Mouse (Mus musculus): Measurements from ENCODE around the gene Tomm70a.
A peak's percentile ranks its signal among the peaks of the same experiment; 100 is the strongest.

Gene Tomm70a

DNA sequence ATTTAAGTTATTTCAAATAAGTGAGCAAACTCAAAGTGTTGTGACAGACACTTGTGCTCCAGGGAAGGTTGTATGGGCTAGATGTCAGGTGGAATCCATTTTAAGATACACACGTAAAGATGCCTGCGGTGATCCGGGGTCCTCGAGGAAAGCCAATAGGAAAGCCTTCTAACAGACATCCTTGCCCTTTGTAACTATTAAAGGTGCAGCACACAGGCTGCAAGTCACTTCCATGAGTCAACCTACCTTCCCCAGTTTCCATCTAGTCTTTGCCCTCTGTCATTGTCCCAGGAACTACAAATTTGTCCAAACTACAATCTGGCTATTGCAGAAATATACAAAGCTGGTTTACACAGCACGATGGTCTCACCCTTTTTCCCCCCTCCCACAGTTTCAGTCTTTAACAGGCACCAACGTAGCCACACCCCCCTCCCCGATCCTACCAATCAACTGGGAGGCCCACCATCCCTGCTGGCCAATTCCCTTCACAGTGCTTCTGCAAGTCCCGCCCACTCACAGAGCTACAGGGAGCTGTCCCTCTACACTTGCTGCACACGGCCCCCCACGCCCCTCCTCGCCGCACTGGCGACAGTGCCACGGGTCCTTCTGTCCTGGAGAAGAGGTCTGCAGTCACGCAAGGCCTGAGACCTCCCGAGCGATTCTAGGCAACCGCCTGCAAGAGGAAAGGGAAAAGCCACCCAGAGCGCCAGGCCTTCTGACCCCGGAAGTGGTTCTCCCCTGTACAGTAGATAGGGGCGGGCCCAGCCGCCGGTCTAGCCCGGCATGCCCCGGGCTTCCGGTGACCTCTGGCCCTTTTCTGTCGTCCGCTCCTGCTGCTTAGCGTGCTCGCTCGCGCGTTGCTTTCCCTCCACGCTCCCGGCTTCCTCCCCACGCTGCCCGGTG, at the start of gene Tomm70a:
Gene Tomm70a, plus strand, starts transcription at position 791 of the 903 bp plus-strand sequence.
- peak; percentile 90 to 92 for DNase-seq (ENCODE audit: low spot score in 2 of 2)

DNA sequence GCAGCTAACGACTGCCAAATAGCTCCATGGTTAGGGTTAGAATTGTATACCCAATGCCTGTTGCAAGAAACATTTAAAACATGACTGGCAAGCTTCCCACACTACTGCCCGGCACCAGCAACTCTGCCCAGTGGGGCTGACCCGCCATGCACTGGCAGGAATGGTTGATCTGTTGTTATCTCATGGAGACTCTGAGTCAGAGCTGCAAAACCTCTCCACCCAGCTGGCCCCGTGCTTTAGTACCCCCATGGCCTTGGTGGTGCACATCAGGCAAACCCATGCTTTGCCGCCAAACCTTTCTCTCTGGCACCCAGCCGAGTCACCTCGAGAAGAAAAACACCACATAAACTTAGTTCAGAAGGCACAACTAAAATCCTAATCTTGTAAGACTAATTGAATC, 45.5 kb upstream of the Tomm70a start:
- DNase-seq (ENCODE audit: low spot score in 2 of 2), result no peak

DNA sequence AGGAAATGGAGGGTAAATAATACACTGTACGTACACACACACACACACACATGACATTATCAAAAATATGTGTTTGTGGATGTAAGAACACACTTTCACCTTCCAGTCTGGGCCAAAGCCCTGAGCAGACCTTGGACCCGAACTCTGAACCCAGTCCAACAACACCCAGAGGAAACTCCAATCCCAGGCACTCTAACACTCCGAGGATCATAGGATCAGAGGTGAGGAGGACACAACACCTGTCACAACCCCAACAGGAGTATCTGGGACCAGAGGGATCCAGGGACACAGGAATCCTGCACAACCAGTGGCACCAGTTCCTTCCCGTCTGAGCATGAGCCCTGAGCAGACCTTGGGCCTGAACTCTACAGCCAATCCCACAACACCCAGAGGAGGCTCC, 41.9 kb upstream of the Tomm70a start:
- no peak for DNase-seq (ENCODE audit: low spot score in 2 of 2)

DNA sequence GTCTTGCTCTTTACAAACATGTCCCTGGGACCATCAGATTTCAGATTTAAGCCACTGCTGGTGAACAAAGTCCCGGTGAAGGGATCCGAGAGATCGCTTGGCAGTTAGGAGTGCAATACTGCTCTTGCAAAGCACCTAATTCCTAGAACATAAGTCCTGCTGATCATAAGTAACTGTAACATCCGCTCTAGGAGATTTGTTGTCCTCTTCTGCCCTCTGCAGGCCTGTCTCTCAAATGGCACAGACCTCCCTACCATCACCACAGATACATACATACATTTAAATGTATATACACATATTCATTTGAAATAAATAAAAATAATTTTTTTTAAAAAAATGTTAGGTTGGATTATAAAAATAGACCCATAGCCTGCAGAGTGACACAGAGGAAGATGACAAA, 29.0 kb upstream of the Tomm70a start:
- peak; percentile 29 to 35 for DNase-seq (ENCODE audit: low spot score in 2 of 2)

DNA sequence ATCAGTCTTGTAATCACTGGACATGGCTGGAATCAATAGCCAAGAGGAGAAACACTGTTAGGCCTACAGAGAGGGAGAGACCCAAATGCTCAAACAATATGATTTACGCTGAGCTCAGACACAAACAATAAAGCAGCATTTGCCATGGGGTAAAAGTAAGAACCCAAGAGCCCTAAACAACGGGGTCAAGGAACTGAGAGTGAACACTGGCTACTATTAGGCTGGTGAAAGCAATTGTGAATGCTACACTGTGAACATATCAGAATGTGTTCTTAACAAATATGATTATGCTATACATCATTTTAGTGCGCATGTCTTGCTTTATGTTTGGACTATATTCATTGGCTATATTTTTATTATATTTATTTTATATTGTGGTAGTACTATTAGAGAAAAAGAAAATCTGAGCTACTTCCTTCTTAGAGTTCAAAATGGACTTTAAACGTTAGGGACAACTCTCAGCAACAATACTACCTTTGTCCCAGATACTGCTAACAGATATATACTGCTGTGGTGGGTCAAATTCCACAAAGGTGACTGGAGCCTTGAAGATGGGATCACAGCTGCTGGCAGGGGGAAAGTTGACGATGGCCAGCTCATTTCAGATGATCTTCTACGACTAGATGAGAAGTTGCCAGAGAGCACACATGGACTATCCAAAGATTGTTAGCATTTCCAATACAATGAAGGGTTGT, 28.4 kb upstream of the Tomm70a start:
- no peak for DNase-seq (ENCODE audit: low spot score in 2 of 2)

DNA sequence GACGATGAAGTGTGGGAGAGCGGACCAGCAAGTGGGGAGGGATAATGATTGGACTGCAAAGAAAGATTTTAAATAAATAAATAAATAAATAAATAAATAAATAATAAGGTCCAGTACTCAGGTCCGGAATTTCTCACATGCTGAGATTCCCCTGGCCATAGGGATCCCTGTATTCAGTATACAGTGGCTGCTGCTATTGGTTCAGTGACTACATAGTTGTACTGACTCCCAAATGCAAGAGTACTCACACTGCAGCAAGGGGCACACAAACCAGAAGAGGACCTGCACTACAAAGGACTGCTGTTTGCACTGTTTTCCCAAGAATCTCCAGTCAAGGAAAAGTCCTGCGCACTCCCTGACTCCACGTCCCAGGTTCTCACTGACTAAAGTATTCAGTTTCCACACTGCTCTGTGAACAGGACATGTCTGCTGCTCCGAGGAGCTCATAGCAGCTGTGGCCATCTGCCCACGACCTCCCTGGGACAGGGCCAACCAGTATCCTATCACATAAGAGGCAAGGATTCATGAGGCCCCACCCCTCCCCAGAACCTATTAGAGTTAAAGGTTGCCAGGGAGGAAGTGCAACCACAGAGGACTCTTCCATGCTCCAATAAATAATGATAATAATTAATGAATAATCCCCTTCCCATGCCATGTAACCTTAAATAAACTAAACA, 22.9 kb upstream of the Tomm70a start:
- DNase-seq (ENCODE audit: low spot score in 2 of 2), result no peak

DNA sequence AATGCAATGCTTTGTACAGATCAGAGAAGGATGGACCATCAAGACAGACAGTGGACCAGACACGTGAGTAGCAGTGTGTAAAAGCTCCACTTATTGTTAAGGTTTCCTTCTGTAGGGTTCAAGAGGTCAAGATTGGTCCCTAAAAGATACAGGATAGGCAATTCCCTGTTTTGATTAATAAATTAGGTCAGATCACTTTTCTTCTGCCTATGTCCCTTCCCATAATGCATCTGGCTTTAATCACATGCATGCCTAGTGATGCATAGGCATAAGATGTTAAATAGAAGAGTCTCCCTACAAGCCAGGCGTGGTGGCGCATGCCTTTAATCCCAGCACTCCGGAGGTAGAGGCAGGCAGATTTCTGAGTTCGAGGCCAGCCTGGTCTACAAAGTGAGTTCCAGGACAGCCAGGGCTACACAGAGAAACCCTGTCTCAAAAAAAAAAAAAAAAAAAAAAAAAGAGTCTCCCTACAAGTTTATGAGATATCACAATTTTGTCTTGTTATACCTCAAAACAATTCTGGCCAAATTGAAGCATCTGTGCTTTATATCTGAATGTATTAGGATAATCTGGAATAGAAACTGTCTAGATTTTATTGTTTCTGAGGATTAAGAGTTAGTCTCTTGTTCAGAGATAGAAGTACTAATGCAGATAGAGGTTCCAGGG, 21.8 kb upstream of the Tomm70a start:
- no peak for DNase-seq (ENCODE audit: low spot score in 2 of 2)

DNA sequence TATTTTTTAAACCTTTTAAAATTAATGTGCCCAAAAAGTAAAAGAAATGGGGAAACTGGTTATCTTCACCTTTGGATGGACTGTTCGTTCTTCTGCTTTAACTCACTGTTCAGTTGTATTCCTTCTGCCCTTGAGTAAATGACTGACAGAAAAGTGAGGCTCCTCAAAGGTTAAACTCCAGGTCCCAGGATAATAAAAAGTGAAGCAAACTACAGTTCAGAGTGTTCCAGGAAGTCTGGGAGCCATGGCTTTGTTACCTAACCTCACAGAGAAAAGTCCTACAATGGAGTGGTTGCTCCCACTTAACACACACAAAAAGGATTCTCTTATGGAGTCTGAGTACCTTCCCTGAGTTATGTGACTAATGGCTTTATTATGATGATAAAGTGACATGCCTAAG, 20.3 kb upstream of the Tomm70a start:
- DNase-seq (ENCODE audit: low spot score in 2 of 2), result no peak

DNA sequence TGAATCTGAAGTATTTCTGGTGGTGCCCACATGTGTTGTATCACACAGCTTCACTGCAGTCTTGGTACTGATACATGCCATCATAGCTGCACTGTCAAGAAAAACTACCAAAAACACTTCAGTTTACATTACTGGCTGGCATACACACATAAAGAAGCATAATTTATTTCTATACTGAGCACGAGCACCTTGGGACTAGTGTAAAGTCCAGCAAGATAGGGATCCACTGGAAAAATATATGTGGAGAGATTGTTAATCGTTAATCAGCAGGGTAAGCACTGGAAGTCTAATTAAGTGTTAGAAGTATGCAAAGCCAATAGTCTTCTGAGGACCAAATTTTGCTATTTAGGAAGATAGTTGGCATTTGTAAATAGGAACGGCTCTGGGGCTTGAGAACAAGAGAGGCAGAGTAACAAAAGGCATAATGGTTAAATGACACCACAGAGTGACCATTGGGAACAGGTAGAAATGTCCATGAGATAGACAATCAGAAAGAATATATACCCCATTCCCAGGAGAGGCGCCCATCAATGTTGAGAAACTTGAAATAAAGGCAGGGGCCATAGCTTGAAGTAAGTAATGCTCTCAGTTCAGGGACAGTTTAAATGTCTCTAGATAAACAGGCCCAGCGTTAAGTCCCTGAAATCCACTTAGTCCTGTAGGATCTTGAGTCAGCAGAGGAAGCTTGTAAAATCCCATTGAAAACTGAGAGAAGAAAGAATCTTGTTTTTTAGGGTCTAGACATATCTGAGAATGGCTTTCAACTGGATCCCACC, 15.1 kb upstream of the Tomm70a start:
- no peak for DNase-seq (ENCODE audit: low spot score in 2 of 2)

DNA sequence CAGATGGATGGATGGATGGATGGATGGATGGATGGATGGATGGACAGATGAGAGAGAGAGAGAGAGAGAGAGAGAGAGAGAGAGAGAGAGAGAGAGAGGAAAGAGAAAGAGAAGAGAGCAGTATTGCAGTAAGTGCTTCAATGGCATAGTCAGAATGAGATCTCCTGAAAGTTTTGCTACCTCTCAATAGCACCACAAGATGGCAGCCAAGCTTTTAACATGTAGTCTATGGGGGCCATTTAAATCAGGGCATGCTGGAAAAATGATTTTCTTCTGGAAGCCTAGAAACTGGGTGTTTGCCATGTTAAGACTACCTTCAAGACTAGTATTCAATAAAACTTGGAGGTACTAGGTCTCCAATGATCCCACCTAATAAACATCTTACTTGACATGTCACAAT, 5.4 kb upstream of the Tomm70a start:
- no peak for DNase-seq (ENCODE audit: low spot score in 2 of 2)

DNA sequence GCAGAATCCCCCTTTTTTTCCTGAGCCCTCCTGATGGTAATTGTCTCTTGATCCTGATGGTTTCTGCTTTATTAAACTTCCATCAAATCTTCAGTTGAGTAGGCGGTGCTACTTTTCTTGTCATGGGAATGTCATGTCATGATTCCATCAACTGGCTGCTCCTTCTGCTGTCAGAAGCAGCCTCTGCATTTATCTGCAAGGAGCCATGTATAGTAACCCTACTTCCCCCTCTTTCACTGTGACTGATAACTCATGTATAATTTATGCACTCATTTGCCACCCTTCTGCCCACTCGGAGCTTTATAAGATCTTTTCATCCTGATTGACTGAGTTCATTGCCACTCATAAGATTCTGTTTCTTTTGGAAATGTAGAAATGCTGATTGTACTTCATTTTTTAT, 3.9 kb upstream of the Tomm70a start:
- DNase-seq (ENCODE audit: low spot score in 2 of 2), result no peak

DNA sequence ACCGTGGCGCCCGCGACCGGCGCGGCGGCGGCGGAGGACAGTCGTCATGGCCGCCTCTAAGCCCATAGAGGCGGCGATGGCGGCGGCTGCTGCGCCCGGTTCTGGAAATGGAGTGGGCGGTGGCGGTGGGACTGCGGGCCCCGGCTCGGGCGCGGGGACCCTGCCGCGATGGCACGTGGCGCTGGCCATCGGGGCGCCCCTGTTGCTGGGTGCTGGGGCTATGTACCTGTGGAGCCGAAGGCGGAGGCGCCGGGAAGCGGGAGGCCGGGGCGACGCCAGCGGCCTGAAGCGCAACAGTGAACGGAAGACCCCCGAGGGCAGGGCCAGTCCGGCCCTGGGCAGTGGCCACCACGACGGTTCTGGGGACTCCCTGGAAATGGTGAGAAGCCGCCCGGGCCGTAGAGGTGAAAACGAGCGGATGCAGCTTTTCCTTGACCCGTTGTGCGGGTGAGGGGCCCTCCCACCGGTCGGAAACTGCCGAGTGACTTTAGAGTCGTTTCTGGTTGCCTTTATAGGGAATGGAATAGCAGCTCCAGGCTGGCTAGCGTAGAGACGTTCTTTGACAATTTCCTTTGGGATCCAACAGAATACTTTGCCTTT, 413 bp downstream of the Tomm70a start:
- DNase-seq (ENCODE audit: low spot score in 2 of 2), result no peak

DNA sequence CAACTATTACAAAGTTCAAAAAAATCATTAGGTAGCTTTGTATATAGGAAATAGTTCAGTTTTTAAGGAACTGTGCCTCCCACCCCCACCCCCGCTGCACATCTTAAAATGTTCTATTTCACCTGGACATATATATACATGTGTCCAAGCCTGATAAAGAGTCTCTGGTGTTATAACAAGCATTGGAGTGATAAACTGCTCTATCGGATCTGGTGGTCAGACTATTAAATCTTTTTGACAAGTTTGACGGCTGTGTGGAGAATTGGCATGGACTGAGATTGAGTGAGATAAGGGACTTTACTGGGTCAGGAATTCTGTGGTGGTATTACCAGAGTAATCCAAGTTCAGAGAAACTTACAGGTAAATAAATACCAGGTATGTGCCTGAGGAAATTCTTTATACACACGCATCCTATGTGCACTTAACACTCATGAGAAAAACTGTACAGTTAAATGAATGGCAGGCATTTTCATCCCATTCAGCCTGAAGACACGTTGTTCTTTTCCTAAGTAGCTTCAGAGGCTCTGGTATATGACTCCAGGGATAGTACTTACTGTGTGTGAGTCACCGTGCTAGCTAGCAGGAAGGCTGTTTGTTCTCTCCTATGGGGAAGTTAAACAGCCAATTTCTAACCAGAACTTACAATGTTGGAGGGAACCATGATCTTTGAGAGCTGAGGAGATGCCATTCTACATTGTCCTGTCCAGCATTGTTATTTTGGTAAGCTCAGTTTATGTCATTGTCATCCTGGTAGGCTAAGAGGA, 1.4 kb downstream of the Tomm70a start:
- no peak for DNase-seq (ENCODE audit: low spot score in 2 of 2)

DNA sequence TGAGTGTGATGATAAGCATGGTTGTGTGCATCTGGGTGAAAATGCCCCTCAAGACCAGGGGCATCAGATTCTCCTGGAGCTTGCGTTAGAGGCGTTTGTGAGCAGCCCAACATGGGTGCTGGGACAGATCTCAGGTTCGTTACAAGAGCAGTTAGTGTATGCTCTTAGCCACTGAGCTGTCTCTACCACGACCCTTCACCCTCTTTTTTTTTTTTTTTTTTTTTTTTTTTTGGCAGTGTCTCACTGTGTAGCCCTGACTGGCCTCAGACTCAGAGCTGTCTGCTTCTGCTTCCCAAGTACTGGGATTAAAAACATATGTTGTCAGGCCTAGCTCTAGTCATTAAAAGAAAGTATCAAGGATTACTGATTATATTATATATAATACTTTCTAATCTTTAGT, 4.8 kb downstream of the Tomm70a start:
- no peak for DNase-seq (ENCODE audit: low spot score in 2 of 2)

DNA sequence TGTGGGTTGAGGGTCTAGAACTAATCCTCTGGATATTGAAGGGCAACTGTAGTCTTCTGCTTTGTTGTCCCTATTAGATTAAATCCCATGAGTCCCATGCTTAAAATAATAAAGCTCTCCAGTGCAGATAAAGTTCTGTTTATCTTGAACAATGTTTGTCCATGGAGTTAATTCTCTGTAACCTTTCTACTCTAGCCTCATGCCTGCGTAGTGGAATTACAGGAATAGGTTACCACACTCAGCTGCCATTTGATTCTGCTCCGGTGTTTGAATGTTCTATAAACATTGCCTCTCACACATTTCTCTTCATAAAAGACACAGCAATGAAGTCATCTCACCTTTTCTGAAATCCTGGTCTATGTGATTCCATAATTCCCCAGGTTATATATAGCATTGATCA, 6.3 kb downstream of the Tomm70a start:
- DNase-seq (ENCODE audit: low spot score in 2 of 2), result no peak

DNA sequence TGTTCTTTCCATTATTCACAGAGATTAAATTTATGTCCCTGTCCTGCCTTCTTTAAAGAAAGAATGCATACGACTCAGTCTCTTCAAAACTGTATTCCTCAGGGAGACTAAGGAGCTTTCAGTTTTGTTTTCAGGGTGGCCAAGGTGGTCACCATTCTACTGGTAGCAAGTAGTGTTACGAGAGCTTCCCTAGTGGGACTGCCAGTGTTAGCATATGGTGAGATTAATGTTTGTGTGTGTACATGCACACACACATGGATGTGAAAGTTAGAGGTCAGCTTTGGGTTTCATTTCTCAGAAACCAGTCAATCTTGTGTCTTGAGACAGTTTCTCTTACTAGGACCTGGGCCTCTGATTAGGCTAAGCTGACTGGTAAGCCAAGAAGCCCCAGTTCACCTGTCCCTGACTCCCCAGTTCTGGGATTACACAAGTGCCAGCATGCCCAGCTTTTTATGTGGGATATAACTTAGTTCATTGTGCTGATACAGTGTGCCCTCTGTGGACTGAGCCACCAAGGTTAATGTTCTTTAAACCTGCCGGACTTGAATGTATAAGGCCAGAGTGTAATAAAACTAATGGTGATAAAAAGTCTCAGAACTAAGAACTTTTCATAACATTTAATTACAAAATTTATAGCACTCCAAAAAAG, 9.4 kb downstream of the Tomm70a start:
- no peak for DNase-seq (ENCODE audit: low spot score in 2 of 2)

DNA sequence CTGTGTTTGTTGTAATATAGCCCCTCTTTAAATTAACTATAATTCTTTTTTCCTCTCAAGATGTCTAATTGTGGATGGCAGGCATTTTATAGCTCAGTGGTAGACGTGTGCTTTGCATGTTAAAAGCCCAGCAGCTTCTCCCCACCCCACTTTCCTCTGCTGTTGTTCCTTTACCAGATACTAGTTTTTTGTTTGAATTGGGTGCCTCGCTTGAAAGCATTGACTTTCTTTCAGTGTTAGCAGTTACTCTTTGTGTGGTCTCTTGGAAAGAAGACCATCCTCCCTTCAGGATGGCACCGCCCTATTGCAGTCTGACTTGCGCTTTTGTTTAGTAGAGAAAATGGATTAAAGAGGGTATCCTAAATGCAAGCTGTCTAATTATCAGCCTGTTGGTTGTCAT, 10.0 kb downstream of the Tomm70a start:
- no peak for DNase-seq (ENCODE audit: low spot score in 2 of 2)

DNA sequence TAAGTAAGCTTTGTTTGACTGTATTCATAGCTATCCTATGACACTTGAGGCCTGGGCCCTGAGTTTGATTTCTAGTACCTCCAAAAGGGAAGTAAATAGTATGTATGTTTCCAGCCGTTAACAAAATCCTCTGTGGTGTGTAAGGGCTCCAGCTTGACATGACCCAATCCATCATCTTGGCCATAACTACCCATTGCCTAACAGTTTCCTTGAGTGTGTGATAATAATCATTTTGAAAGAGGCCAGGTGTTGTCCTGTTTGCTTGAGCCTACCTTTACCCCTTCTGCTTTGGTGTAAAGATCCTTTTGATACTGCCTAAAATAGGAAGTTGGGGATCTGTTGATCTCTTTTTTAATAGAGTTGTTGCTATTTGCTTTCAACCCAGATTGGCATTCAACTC, 10.8 kb downstream of the Tomm70a start:
- no peak for DNase-seq (ENCODE audit: low spot score in 2 of 2)

DNA sequence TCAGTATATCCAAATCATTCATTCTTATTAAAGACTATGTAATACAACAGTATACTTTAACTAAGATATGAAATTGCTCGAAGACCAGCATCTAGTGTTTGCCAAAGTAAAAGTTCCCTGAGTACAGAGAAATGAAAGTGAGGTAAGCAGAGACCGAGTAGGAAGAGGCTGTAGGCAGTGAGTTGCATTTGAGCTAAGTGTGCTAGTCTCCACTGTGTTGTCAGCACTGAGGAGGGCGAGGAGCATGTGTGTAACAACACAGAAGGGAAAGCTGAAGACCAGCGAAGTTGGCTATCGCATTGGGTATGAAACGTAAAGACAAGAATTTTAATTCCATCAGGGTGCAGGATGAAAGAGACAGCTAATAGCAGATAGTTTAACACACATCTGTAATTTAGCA, 12.1 kb downstream of the Tomm70a start:
- DNase-seq (ENCODE audit: low spot score in 2 of 2), result no peak

DNA sequence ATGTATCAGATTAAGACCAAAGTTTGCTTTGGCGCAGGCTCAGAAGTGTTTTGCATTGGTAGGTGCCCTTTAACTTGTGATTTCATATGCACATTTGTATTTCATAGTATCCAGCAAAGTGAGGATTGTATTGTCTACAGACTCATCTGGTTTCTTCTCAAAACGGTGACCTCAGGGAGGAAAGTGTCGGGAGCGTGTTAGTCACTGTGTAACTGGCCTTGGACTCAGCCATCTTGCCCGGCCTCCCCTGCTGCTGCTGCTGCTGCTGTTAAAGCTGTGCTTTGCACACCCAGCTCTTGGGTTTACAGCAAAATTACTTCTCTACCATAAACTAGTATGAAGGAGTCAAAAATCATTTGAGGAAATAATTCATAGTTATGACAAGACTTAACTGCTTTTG, 23.2 kb downstream of the Tomm70a start:
- no peak for DNase-seq (ENCODE audit: low spot score in 2 of 2)

All from frontal cortex, postnatal 25 days (tissue).